Mouse (Mus musculus) forebrain, embryonic 13.5 days (tissue): ENCODE data around the gene Psmb10. TPM values are rescaled to one million over a fixed set of nuclear protein-coding genes. Genes with fewer than 3 reads are reported as not detected.
"Not testable (repeated sequence)": the region's sequence is repeated elsewhere in the genome, so short reads cannot be mapped to it uniquely, and the experiment has no call there.

Experiments used
- ATAC-seq: fragments of 200-750 bp; cut with Nextera tagmentation; 2 replicates; pipeline ENCODE4 v1.8.0; 2017
- H3K27ac ChIP-seq: fragments of 300-500 bp; sonication (generic); 2 replicates; pipeline ENCODE4 v1.5.1; 2015; ENCODE audit warnings: inconsistent platforms, mild to moderate bottlenecking, moderate library complexity
- H3K27me3 ChIP-seq: fragments of 300-500 bp; sonication (generic); 2 replicates; pipeline ENCODE4 v1.6.1; 2015; ENCODE audit warnings: mild to moderate bottlenecking, inconsistent platforms
- H3K36me3 ChIP-seq: fragments of 300-500 bp; sonication (generic); 2 replicates; pipeline ENCODE4 v1.6.1; 2015; ENCODE audit warnings: mild to moderate bottlenecking, inconsistent platforms; ENCODE audit not compliant: poor library complexity, severe bottlenecking
- H3K4me1 ChIP-seq: fragments of 300-500 bp; sonication (generic); 2 replicates; pipeline ENCODE4 v1.6.1; 2015; ENCODE audit warnings: inconsistent platforms
- H3K4me2 ChIP-seq: fragments of 300-500 bp; sonication (generic); 2 replicates; pipeline ENCODE4 v1.6.1; 2015; ENCODE audit warnings: inconsistent platforms, mild to moderate bottlenecking, moderate library complexity
- H3K4me3 ChIP-seq: fragments of 300-500 bp; sonication (generic); 2 replicates; pipeline ENCODE4 v1.5.1; 2015; ENCODE audit warnings: mild to moderate bottlenecking, inconsistent platforms
- H3K9ac ChIP-seq: fragments of 300-500 bp; sonication (generic); 2 replicates; pipeline ENCODE4 v1.6.1; 2015; ENCODE audit warnings: mild to moderate bottlenecking, inconsistent platforms
- H3K9me3 ChIP-seq: fragments of 300-500 bp; sonication (generic); replicated peaks from 2 replicates; pipeline ENCODE4 v1.6.1; 2016; ENCODE audit warnings: inconsistent platforms
- WGBS: fragments of 180-500 bp; shearing (Covaris S2); methylation state at CpG from one replicate; pipeline ENCODE4 v1.1.7; 2015; 5-methylcytosine and 5-hydroxymethylcytosine counted together
- polyA plus RNA-seq: library from polyadenylated mRNA; unstranded; fragments of >200 nt; fragmentation: Nextera tagmentation; extraction: Ambion mirVana; gene quantifications from 2 replicates; pipeline ENCODE4 v1.2.1, GENCODE M21; 2015

Psmb10 gene
- polyA plus RNA-seq, result 29.0 and 29.1 TPM in 2 replicates

- peaks cover 18% of the 10 kb centered on the region for H3K4me1 ChIP-seq
- H3K4me3 ChIP-seq, result peak within 1 kb of the TSS; percentile 68
- no peaks in the 10 kb centered on the region for H3K27me3 ChIP-seq
- no peak for ATAC-seq
- 51% methylated on average over 4 of the region's 4 CpGs for WGBS
- peak within 1 kb of the TSS; percentile 96 for H3K4me2 ChIP-seq
- H3K9ac ChIP-seq, result peak within 1 kb of the TSS; percentile 83
- H3K9me3 ChIP-seq, result no peaks in the 10 kb centered on the region
- H3K36me3 ChIP-seq, result no peaks in the 10 kb centered on the region
- peak within 1 kb of the TSS; percentile 82 for H3K27ac ChIP-seq
Observed at GRCm38 (mm10) chr8:105938306-105938669, at the start of gene Psmb10. Gene Psmb10 (minus strand): TSS chr8:105938444.

GRCm38 (mm10) chr8:105983406-105983805, 45.2 kb upstream of the Psmb10 start:
- H3K4me2 ChIP-seq, H3K27me3 ChIP-seq, H3K9ac ChIP-seq, H3K4me1 ChIP-seq, H3K9me3 ChIP-seq, H3K27ac ChIP-seq, ATAC-seq, H3K4me3 ChIP-seq, H3K36me3 ChIP-seq: not testable (repeated sequence)
- WGBS, result 86% methylated on average over 10 of the region's 11 CpGs

GRCm38 (mm10) chr8:105981146-105981545, 42.9 kb upstream of the Psmb10 start:
- no peaks in the 10 kb centered on the region for H3K9me3 ChIP-seq
- H3K4me1 ChIP-seq, result no peaks in the 10 kb centered on the region
- H3K36me3 ChIP-seq, result no peaks in the 10 kb centered on the region
- H3K27me3 ChIP-seq, result no peaks in the 10 kb centered on the region
- H3K4me3 ChIP-seq, result no peak overlapping the region
- H3K4me2 ChIP-seq, result no peak overlapping the region
- no peak overlapping the region for H3K27ac ChIP-seq
- ATAC-seq, result no peak
- 94% methylated on average over 1 of the region's 1 CpGs for WGBS
- no peak overlapping the region for H3K9ac ChIP-seq

- Histone ChIP-seq H3K4me3 (no peak within 1 kb of the TSS), H3K27me3 (no peaks in the 10 kb centered on the region), H3K9me3 (no peaks in the 10 kb centered on the region), H3K36me3 (no peaks in the 10 kb centered on the region), H3K4me1 (no peaks in the 10 kb centered on the region), H3K27ac (no peak within 1 kb of the TSS), H3K9ac (no peak within 1 kb of the TSS), H3K4me2 (no peak within 1 kb of the TSS)
- ATAC-seq, result no peak
- whole genome bisulfite sequencing, result 93% methylated on average over 15 of the region's 15 CpGs
Observed at GRCm38 (mm10) chr8:105979325-105979724, 41.1 kb upstream of the Psmb10 start, which contains the start of gene Dpep3. Gene Dpep3 (minus strand): TSS chr8:105979429.

- no peak overlapping the region for H3K9ac ChIP-seq
- WGBS, result 72% methylated on average over 7 of the region's 7 CpGs
- H3K4me1 ChIP-seq, result no peaks in the 10 kb centered on the region
- no peak overlapping the region for H3K4me2 ChIP-seq
- no peak overlapping the region for H3K27ac ChIP-seq
- no peak for ATAC-seq
- no peaks in the 10 kb centered on the region for H3K27me3 ChIP-seq
- H3K9me3 ChIP-seq, result no peaks in the 10 kb centered on the region
- no peak overlapping the region for H3K4me3 ChIP-seq
- no peaks in the 10 kb centered on the region for H3K36me3 ChIP-seq
Observed at GRCm38 (mm10) chr8:105975363-105975762, 37.1 kb upstream of the Psmb10 start.

- H3K27ac ChIP-seq, result no peak overlapping the region
- ATAC-seq, result no peak
- peaks cover under 1% of the 10 kb centered on the region; the same call in 1 of the 2 replicates for H3K4me1 ChIP-seq
- H3K36me3 ChIP-seq, result no peaks in the 10 kb centered on the region
- 77% methylated on average over 8 of the region's 8 CpGs for WGBS
- H3K4me2 ChIP-seq, result no peak overlapping the region
- no peak overlapping the region for H3K4me3 ChIP-seq
- no peaks in the 10 kb centered on the region for H3K9me3 ChIP-seq
- H3K9ac ChIP-seq, result no peak overlapping the region
- peaks cover 18% of the 10 kb centered on the region for H3K27me3 ChIP-seq
Observed at GRCm38 (mm10) chr8:105971019-105971720, 32.9 kb upstream of the Psmb10 start.

GRCm38 (mm10) chr8:105969367-105969766, 31.1 kb upstream of the Psmb10 start:
- Histone ChIP-seq H3K4me1 (peaks cover 12% of the 10 kb centered on the region; the same call in 1 of the 2 replicates), H3K9me3 (no peaks in the 10 kb centered on the region), H3K4me2 (no peak overlapping the region), H3K27me3 (peaks cover 36% of the 10 kb centered on the region), H3K27ac (no peak overlapping the region), H3K36me3 (no peaks in the 10 kb centered on the region), H3K9ac (no peak overlapping the region), H3K4me3 (no peak overlapping the region)
- ATAC-seq, result no peak
- 70% methylated on average over 1 of the region's 1 CpGs for WGBS

- H3K4me1 ChIP-seq, result peaks cover 12% of the 10 kb centered on the region; the same call in 1 of the 2 replicates
- no peak overlapping the region for H3K9ac ChIP-seq
- peaks cover 46% of the 10 kb centered on the region for H3K27me3 ChIP-seq
- 0 out of 2 replicates have a peak overlapping the region, but pooled peaks have one; percentile 59 for H3K4me3 ChIP-seq
- H3K4me2 ChIP-seq, result peak overlapping the region; percentile 78
- ATAC-seq, result no peak
- no peaks in the 10 kb centered on the region for H3K9me3 ChIP-seq
- H3K36me3 ChIP-seq, result no peaks in the 10 kb centered on the region
- WGBS, result 7% methylated on average over 19 of the region's 19 CpGs
- H3K27ac ChIP-seq, result no peak overlapping the region
Observed at GRCm38 (mm10) chr8:105966692-105967311, 28.6 kb upstream of the Psmb10 start.

GRCm38 (mm10) chr8:105965905-105966341, 27.7 kb upstream of the Psmb10 start, which contains the start of gene Slc12a4:
Gene Slc12a4 (minus strand): TSS chr8:105966097.
- 0% methylated on average over 22 of the region's 47 CpGs for WGBS
- H3K9me3 ChIP-seq, result no peaks in the 10 kb centered on the region
- peak within 1 kb of the TSS; percentile 78 for H3K4me2 ChIP-seq
- H3K4me3 ChIP-seq, result peak within 1 kb of the TSS; percentile 59
- no peak within 1 kb of the TSS; the same call in 1 of the 2 replicates for H3K27ac ChIP-seq
- peak within 1 kb of the TSS; percentile 68 for H3K9ac ChIP-seq
- peaks cover 12% of the 10 kb centered on the region; the same call in 1 of the 2 replicates for H3K4me1 ChIP-seq
- H3K36me3 ChIP-seq, result no peaks in the 10 kb centered on the region
- ATAC-seq, result peak; percentile 87
- H3K27me3 ChIP-seq, result peaks cover 46% of the 10 kb centered on the region

GRCm38 (mm10) chr8:105965266-105965904, 27.1 kb upstream of the Psmb10 start:
- Histone ChIP-seq H3K4me2 (peak overlapping the region; percentile 78), H3K27ac (no peak overlapping the region; the same call in 1 of the 2 replicates), H3K9me3 (no peaks in the 10 kb centered on the region), H3K9ac (peak overlapping the region; percentile 68), H3K4me1 (peaks cover 12% of the 10 kb centered on the region; the same call in 1 of the 2 replicates), H3K27me3 (peaks cover 46% of the 10 kb centered on the region), H3K36me3 (no peaks in the 10 kb centered on the region), H3K4me3 (peak overlapping the region; percentile 59)
- ATAC-seq, result peak; percentile 67
- 2% methylated on average over 40 of the region's 40 CpGs for WGBS

GRCm38 (mm10) chr8:105964506-105965265, 26.4 kb upstream of the Psmb10 start:
- ATAC-seq, result no peak
- no peak overlapping the region for H3K27ac ChIP-seq
- 79% methylated on average over 12 of the region's 12 CpGs for WGBS
- H3K36me3 ChIP-seq, result no peaks in the 10 kb centered on the region
- no peaks in the 10 kb centered on the region for H3K9me3 ChIP-seq
- peak overlapping the region; percentile 78 for H3K4me2 ChIP-seq
- peak overlapping the region; percentile 59 for H3K4me3 ChIP-seq
- peaks cover 46% of the 10 kb centered on the region for H3K27me3 ChIP-seq
- peaks cover 12% of the 10 kb centered on the region; the same call in 1 of the 2 replicates for H3K4me1 ChIP-seq
- 0 out of 2 replicates have a peak overlapping the region, but pooled peaks have one; percentile 68 for H3K9ac ChIP-seq
